Mouse (Mus musculus) lung, embryonic 15.5 days (tissue): ENCODE results near the gene Lrrc26. TPM values are rescaled to one million over a fixed set of nuclear protein-coding genes. Genes with fewer than 3 reads are reported as not detected.

Experiments
- ATAC-seq: fragments of 200-750 bp; cut with Nextera tagmentation; 2 replicates; pipeline ENCODE4 v1.8.0; 2017; ENCODE audit warnings: moderate number of reproducible peaks, borderline replicate concordance; ENCODE audit not compliant: low FRiP score, low TSS enrichment; ENCODE audit errors: extremely low read depth
- H3K27ac ChIP-seq: fragments of 300-500 bp; sonication (generic); 2 replicates; pipeline ENCODE4 v1.5.1; 2015; ENCODE audit warnings: moderate library complexity, mild to moderate bottlenecking, inconsistent platforms
- H3K27me3 ChIP-seq: fragments of 300-500 bp; sonication (generic); 2 replicates; pipeline ENCODE4 v1.6.1; 2015; ENCODE audit warnings: inconsistent platforms
- H3K36me3 ChIP-seq: fragments of 300-500 bp; sonication (generic); 2 replicates; pipeline ENCODE4 v1.6.1; 2015; ENCODE audit warnings: inconsistent platforms
- H3K4me1 ChIP-seq: fragments of 300-500 bp; sonication (generic); 2 replicates; pipeline ENCODE4 v1.6.1; 2015; ENCODE audit warnings: inconsistent platforms
- H3K4me2 ChIP-seq: fragments of 300-500 bp; sonication (generic); 2 replicates; pipeline ENCODE4 v1.6.1; 2015; ENCODE audit warnings: inconsistent platforms, mild to moderate bottlenecking, moderate library complexity
- H3K4me3 ChIP-seq: fragments of 300-500 bp; sonication (generic); 2 replicates; pipeline ENCODE4 v1.5.1; 2015; ENCODE audit warnings: mild to moderate bottlenecking, inconsistent platforms
- H3K9ac ChIP-seq: fragments of 300-500 bp; sonication (generic); 2 replicates; pipeline ENCODE4 v1.6.1; 2015; ENCODE audit warnings: inconsistent platforms
- H3K9me3 ChIP-seq: fragments of 300-500 bp; sonication (generic); 2 replicates; pipeline ENCODE4 v1.6.1; 2016; ENCODE audit warnings: inconsistent platforms
- WGBS: fragments of 180-500 bp; shearing (Covaris S2); methylation state at CpG from one replicate; pipeline ENCODE4 v1.1.7; 2015; 5-methylcytosine and 5-hydroxymethylcytosine counted together
- polyA plus RNA-seq: library from polyadenylated mRNA; unstranded; fragments of >200 nt; fragmentation: Nextera tagmentation; extraction: Ambion mirVana; gene quantifications from 2 replicates; pipeline ENCODE4 v1.2.1, GENCODE M21; 2015

Lrrc26 gene
- polyA plus RNA-seq, 1 experiment from 2014 or later, result 4.5 TPM

GRCm38 (mm10) chr2:25267746-25268309 lies 21.9 kb upstream of the Lrrc26 start:
- 70% methylated on average over 4 of the region's 4 CpGs for WGBS
- H3K4me2 ChIP-seq, result no peak overlapping the region
- no peak for ATAC-seq
- peaks cover 48% of the 10 kb centered on the region for H3K4me1 ChIP-seq
- no peak overlapping the region for H3K27ac ChIP-seq
- peaks cover 13% of the 10 kb centered on the region for H3K27me3 ChIP-seq
- H3K4me3 ChIP-seq, result no peak overlapping the region
- H3K9me3 ChIP-seq, result no peaks in the 10 kb centered on the region
- H3K9ac ChIP-seq, result no peak overlapping the region
- H3K36me3 ChIP-seq, result peaks cover 16% of the 10 kb centered on the region

GRCm38 (mm10) chr2:25271827-25272511 lies 17.7 kb upstream of the Lrrc26 start, which contains the start of the genes Ssna1 and Anapc2:
Ssna1 (minus strand) TSS chr2:25272438.
Anapc2 (plus strand) TSS chr2:25272478.
- Histone ChIP-seq H3K4me1 (peaks cover 27% of the 10 kb centered on the region), H3K27ac (peak within 1 kb of the TSS; percentile 85), H3K4me2 (peak within 1 kb of the TSS; percentile 94), H3K9ac (peak within 1 kb of the TSS; percentile 88), H3K27me3 (no peaks in the 10 kb centered on the region), H3K36me3 (peaks cover 51% of the 10 kb centered on the region), H3K9me3 (no peaks in the 10 kb centered on the region), H3K4me3 (peak within 1 kb of the TSS; percentile 80)
- under 1% methylated on average over 55 of the region's 55 CpGs for WGBS
- peak; percentile 96 for ATAC-seq

- Histone ChIP-seq H3K4me3 (peak overlapping the region; percentile 80), H3K36me3 (peaks cover 56% of the 10 kb centered on the region), H3K9me3 (no peaks in the 10 kb centered on the region), H3K27ac (peak overlapping the region; percentile 16; the same call in 1 of the 2 replicates), H3K4me2 (peak overlapping the region; percentile 94), H3K4me1 (peaks cover 27% of the 10 kb centered on the region), H3K9ac (peak overlapping the region; percentile 88), H3K27me3 (no peaks in the 10 kb centered on the region)
- peak; percentile 44 for ATAC-seq
- under 1% methylated on average over 29 of the region's 29 CpGs for WGBS
Measured at GRCm38 (mm10) chr2:25272515-25272914, 17.2 kb upstream of the Lrrc26 start.

- H3K9me3 ChIP-seq, result no peaks in the 10 kb centered on the region
- 26% methylated on average over 16 of the region's 16 CpGs for WGBS
- no peak overlapping the region for H3K27ac ChIP-seq
- H3K36me3 ChIP-seq, result peaks cover 61% of the 10 kb centered on the region
- no peaks in the 10 kb centered on the region for H3K27me3 ChIP-seq
- no peak for ATAC-seq
- H3K4me1 ChIP-seq, result peaks cover 27% of the 10 kb centered on the region
- peak overlapping the region; percentile 94 for H3K4me2 ChIP-seq
- peak overlapping the region; percentile 80 for H3K4me3 ChIP-seq
- peak overlapping the region; percentile 88 for H3K9ac ChIP-seq
Measured at GRCm38 (mm10) chr2:25273010-25273409, 16.7 kb upstream of the Lrrc26 start.

GRCm38 (mm10) chr2:25278928-25279882 lies 10.5 kb upstream of the Lrrc26 start:
- Histone ChIP-seq H3K27ac (no peak overlapping the region), H3K4me1 (peaks cover 1% of the 10 kb centered on the region; the same call in 1 of the 2 replicates), H3K9ac (no peak overlapping the region), H3K4me3 (no peak overlapping the region), H3K27me3 (no peaks in the 10 kb centered on the region), H3K36me3 (peaks cover 97% of the 10 kb centered on the region), H3K4me2 (no peak overlapping the region), H3K9me3 (no peaks in the 10 kb centered on the region)
- 66% methylated on average over 13 of the region's 13 CpGs for WGBS
- ATAC-seq, result no peak

GRCm38 (mm10) chr2:25285551-25285950 lies 4.2 kb upstream of the Lrrc26 start:
- WGBS, result 80% methylated on average over 2 of the region's 2 CpGs
- Histone ChIP-seq H3K4me3 (no peak overlapping the region), H3K9me3 (no peaks in the 10 kb centered on the region), H3K9ac (no peak overlapping the region), H3K27ac (peak overlapping the region; percentile 79; the same call in 1 of the 2 replicates), H3K27me3 (peaks cover 28% of the 10 kb centered on the region), H3K4me2 (no peak overlapping the region), H3K36me3 (peaks cover 50% of the 10 kb centered on the region), H3K4me1 (peaks cover 36% of the 10 kb centered on the region; the same call in 1 of the 2 replicates)
- no peak for ATAC-seq

- 58% methylated on average over 1 of the region's 1 CpGs for WGBS
- Histone ChIP-seq H3K9ac (no peak overlapping the region), H3K4me3 (no peak overlapping the region), H3K4me2 (0 out of 2 replicates have a peak overlapping the region, but pooled peaks have one; percentile 16), H3K27ac (peak overlapping the region; percentile 79), H3K9me3 (no peaks in the 10 kb centered on the region), H3K36me3 (peaks cover 42% of the 10 kb centered on the region), H3K4me1 (peaks cover 42% of the 10 kb centered on the region), H3K27me3 (peaks cover 35% of the 10 kb centered on the region)
- ATAC-seq, result no peak
Measured at GRCm38 (mm10) chr2:25286314-25286713, 3.4 kb upstream of the Lrrc26 start.

GRCm38 (mm10) chr2:25286837-25287636 lies 2.7 kb upstream of the Lrrc26 start:
- Histone ChIP-seq H3K27ac (peak overlapping the region; percentile 79), H3K9ac (no peak overlapping the region), H3K4me2 (peak overlapping the region; percentile 27; the same call in 1 of the 2 replicates), H3K4me1 (peaks cover 44% of the 10 kb centered on the region), H3K4me3 (no peak overlapping the region), H3K36me3 (peaks cover 38% of the 10 kb centered on the region), H3K9me3 (no peaks in the 10 kb centered on the region), H3K27me3 (peaks cover 43% of the 10 kb centered on the region)
- peak; percentile 24; the same call in 1 of the 2 replicates for ATAC-seq
- 42% methylated on average over 7 of the region's 7 CpGs for WGBS

- H3K4me2 ChIP-seq, result peak within 1 kb of the TSS; percentile 27; the same call in 1 of the 2 replicates
- H3K27ac ChIP-seq, result peak within 1 kb of the TSS; percentile 79
- ATAC-seq, result no peak
- no peak within 1 kb of the TSS for H3K4me3 ChIP-seq
- H3K36me3 ChIP-seq, result peaks cover 27% of the 10 kb centered on the region
- 78% methylated on average over 6 of the region's 6 CpGs for WGBS
- H3K9ac ChIP-seq, result no peak within 1 kb of the TSS
- no peaks in the 10 kb centered on the region for H3K9me3 ChIP-seq
- peaks cover 53% of the 10 kb centered on the region for H3K27me3 ChIP-seq
- H3K4me1 ChIP-seq, result peaks cover 52% of the 10 kb centered on the region
Measured at GRCm38 (mm10) chr2:25287927-25288649, 1.6 kb upstream of the Lrrc26 start, which contains the start of gene Tmem210. Tmem210 (plus strand) TSS chr2:25288145.

- ATAC-seq, result no peak
- Histone ChIP-seq H3K9me3 (no peaks in the 10 kb centered on the region), H3K27ac (no peak overlapping the region), H3K27me3 (peaks cover 61% of the 10 kb centered on the region), H3K4me3 (no peak overlapping the region), H3K4me2 (no peak overlapping the region), H3K4me1 (peaks cover 52% of the 10 kb centered on the region), H3K9ac (no peak overlapping the region), H3K36me3 (peaks cover 20% of the 10 kb centered on the region)
- 80% methylated on average over 7 of the region's 7 CpGs for WGBS
Measured at GRCm38 (mm10) chr2:25288734-25289345, 875 bp upstream of the Lrrc26 start.
